Mouse (Mus musculus): ENCODE measurements at regions not wholly inside any gene's neighbourhood (a gene's known extent, or its start where the extent isn't known, plus 50 kb on each side); places are given as distances from the start of the nearest gene placed in this dataset.

DNA sequence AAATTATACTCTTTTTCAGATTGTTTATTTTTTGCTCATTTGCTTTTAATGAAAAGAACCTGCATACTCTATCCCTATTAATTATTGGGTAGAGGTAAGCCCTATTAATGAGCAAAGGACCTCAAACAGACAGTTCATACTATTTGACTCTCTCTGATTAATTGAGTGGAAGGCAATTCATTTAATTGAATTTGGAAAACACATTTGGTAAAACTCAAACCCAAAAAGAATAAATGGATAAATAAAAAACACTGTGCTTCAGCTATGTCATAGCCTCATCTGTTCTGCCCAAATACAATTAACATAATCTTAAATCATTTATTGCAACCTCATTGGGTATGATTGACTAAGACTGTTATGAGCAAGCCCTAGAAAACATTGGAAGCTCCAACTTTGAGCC lies 874.8 kb downstream of the Adgrl2 start:
- TF ChIP-seq POLR2A (IDR thresholded peaks at IDR 0.05; ENCODE audit: borderline replicate concordance, extremely low read depth, insufficient read depth, insufficient read length), result no peak
- no peaks in the 10 kb centered on the region for H3K27me3 ChIP-seq (ENCODE audit: control insufficient read depth, insufficient read depth, low read length)
- H3K27ac ChIP-seq (replicated peaks; ENCODE audit: low read depth, low read length), result no peak overlapping the region
- H3K4me3 ChIP-seq (replicated peaks; ENCODE audit: low read length), result no peak overlapping the region
- 0 out of 2 replicates have a peak, but pooled peaks cover 4% of the 10 kb centered on the region for H3K9me3 ChIP-seq (ENCODE audit: control insufficient read depth, low read length)
- no peak overlapping the region for H3K4me2 ChIP-seq (replicated peaks; ENCODE audit: low read depth, low read length, severe bottlenecking)
- H3K36me3 ChIP-seq (ENCODE audit: control insufficient read depth, insufficient read depth, low read length), result no peaks in the 10 kb centered on the region
- DNase-seq (ENCODE audit: low spot score) (no peak), ATAC-seq (ENCODE audit: low FRiP score, low read depth) (no peak)
- no peaks in the 10 kb centered on the region for H3K4me1 ChIP-seq (ENCODE audit: control insufficient read depth, insufficient read depth, low read length)
- H3K9ac ChIP-seq (ENCODE audit: low read depth, low read length, severe bottlenecking), result no peak overlapping the region

DNA sequence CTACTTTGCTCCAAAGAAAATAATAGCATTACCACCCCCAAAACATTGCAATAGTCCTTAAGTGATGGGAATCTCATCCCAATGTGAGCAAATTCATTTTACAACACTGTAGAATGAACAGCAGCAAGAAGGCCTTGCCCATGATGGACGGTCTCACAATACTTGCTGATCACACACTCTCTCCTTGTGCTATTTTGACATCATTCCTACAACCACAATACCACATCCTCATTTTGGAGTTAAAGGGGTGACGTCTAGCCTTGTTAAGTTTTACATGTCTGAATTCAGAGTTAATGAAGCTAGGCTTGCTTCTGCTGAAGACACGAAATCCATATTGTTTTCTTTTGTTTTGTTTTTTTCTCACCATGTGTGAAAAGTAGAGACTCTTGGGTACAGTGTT lies 878.2 kb downstream of the Adgrl2 start:
- 0 out of 2 replicates have a peak, but pooled peaks cover 4% of the 10 kb centered on the region for H3K9me3 ChIP-seq (ENCODE audit: control insufficient read depth, low read length)
- no peak overlapping the region for H3K4me3 ChIP-seq (replicated peaks; ENCODE audit: low read length)
- H3K4me1 ChIP-seq (ENCODE audit: control insufficient read depth, insufficient read depth, low read length), result no peaks in the 10 kb centered on the region
- H3K27ac ChIP-seq (replicated peaks; ENCODE audit: low read depth, low read length), result no peak overlapping the region
- H3K4me2 ChIP-seq (replicated peaks; ENCODE audit: low read depth, low read length, severe bottlenecking), result no peak overlapping the region
- H3K36me3 ChIP-seq (ENCODE audit: control insufficient read depth, insufficient read depth, low read length), result no peaks in the 10 kb centered on the region
- no peaks in the 10 kb centered on the region for H3K27me3 ChIP-seq (ENCODE audit: control insufficient read depth, insufficient read depth, low read length)
- 77% methylated on average over 3 of the region's 3 CpGs for WGBS
- no peak for DNase-seq (ENCODE audit: low spot score)
- H3K9ac ChIP-seq (ENCODE audit: low read depth, low read length, severe bottlenecking), result no peak overlapping the region
- TF ChIP-seq POLR2A (IDR thresholded peaks at IDR 0.05; ENCODE audit: borderline replicate concordance, extremely low read depth, insufficient read depth, insufficient read length), result no peak
- ATAC-seq (ENCODE audit: low FRiP score, low read depth), result no peak

DNA sequence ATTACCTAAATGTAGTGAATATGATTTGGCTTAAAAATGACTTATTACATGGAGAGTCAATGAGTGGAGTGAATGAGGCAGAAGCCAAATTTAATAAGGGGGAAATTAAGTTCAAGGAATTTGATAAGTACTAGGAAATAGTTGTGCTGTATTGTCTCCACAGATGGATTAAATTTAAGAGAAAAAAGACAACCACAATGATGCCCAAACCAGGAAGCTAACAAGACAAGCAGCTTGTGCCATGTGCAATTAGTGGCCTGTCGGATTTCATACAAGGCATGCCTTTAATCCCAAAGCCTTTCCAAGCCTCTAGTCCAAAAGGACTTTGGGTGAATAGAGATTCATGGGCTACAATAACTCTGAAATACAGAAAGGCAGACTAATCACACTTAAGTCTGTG lies 883.3 kb downstream of the Adgrl2 start:
- Histone ChIP-seq H3K36me3 (ENCODE audit: control insufficient read depth, insufficient read depth, low read length) (no peaks in the 10 kb centered on the region), H3K4me3 (replicated peaks; ENCODE audit: low read length) (no peak overlapping the region), H3K4me1 (ENCODE audit: control insufficient read depth, insufficient read depth, low read length) (no peaks in the 10 kb centered on the region), H3K9ac (ENCODE audit: low read depth, low read length, severe bottlenecking) (no peak overlapping the region), H3K27ac (replicated peaks; ENCODE audit: low read depth, low read length) (no peak overlapping the region), H3K27me3 (ENCODE audit: control insufficient read depth, insufficient read depth, low read length) (no peaks in the 10 kb centered on the region), H3K9me3 (ENCODE audit: control insufficient read depth, low read length) (0 out of 2 replicates have a peak, but pooled peaks cover 4% of the 10 kb centered on the region), H3K4me2 (replicated peaks; ENCODE audit: low read depth, low read length, severe bottlenecking) (no peak overlapping the region)
- WGBS, result 78% methylated on average over 1 of the region's 1 CpGs
- DNase-seq (ENCODE audit: low spot score) (no peak), ATAC-seq (ENCODE audit: low FRiP score, low read depth) (no peak)
- no peak for TF ChIP-seq POLR2A (IDR thresholded peaks at IDR 0.05; ENCODE audit: borderline replicate concordance, extremely low read depth, insufficient read depth, insufficient read length)

DNA sequence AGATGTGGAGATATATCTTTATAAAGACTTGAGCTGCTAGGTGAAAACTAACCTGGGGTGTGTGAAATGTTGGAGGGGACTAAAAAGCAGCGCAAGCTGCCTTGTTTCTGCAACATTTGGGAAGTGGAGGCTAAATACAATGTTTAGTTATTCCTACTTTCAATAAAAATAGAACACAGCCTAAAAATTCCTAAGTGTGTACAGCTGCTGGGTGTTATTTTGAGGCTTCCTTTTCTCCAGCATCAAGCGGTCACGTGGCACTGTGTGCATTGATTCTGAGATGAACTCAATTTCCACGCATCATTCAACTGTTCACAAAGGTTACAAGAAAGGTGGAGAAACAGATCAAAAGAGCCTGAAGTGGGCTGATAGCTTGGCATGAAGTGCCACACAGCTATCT lies 896.4 kb downstream of the Adgrl2 start:
- Histone ChIP-seq H3K9me3 (ENCODE audit: control insufficient read depth, low read length) (no peaks in the 10 kb centered on the region), H3K27me3 (ENCODE audit: control insufficient read depth, insufficient read depth, low read length) (no peaks in the 10 kb centered on the region), H3K9ac (ENCODE audit: low read depth, low read length, severe bottlenecking) (no peak overlapping the region), H3K27ac (replicated peaks; ENCODE audit: low read depth, low read length) (no peak overlapping the region), H3K4me3 (replicated peaks; ENCODE audit: low read length) (no peak overlapping the region), H3K4me2 (replicated peaks; ENCODE audit: low read depth, low read length, severe bottlenecking) (no peak overlapping the region), H3K4me1 (ENCODE audit: control insufficient read depth, insufficient read depth, low read length) (no peaks in the 10 kb centered on the region), H3K36me3 (ENCODE audit: control insufficient read depth, insufficient read depth, low read length) (no peaks in the 10 kb centered on the region)
- ATAC-seq (ENCODE audit: low FRiP score, low read depth) (no peak), DNase-seq (ENCODE audit: low spot score) (no peak)
- WGBS, result 84% methylated on average over 4 of the region's 4 CpGs
- no peak for TF ChIP-seq POLR2A (IDR thresholded peaks at IDR 0.05; ENCODE audit: borderline replicate concordance, extremely low read depth, insufficient read depth, insufficient read length)

DNA sequence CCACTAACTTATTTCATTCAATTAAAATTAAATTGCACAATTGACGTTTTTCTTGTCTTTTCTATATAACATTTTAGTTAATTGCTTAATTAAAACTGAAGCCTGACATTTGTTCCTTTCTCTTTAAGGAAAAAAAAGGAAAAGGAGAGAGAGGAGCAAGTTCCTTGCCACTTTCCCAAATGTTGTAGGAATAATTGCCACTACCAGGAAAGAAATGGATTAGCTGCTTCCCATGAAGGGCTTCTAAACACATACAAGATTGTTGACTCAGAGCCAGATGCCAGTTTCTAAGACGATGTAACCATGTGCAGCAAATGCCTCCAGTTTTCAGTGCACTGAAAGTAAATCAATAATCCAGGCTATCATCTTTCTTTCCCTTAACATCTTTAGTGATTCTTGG lies 914.5 kb downstream of the Adgrl2 start:
- Histone ChIP-seq H3K36me3 (ENCODE audit: control insufficient read depth, insufficient read depth, low read length) (no peaks in the 10 kb centered on the region), H3K27ac (replicated peaks; ENCODE audit: low read depth, low read length) (no peak overlapping the region), H3K9me3 (ENCODE audit: control insufficient read depth, low read length) (no peaks in the 10 kb centered on the region), H3K4me3 (replicated peaks; ENCODE audit: low read length) (no peak overlapping the region), H3K4me2 (replicated peaks; ENCODE audit: low read depth, low read length, severe bottlenecking) (no peak overlapping the region), H3K4me1 (ENCODE audit: control insufficient read depth, insufficient read depth, low read length) (no peaks in the 10 kb centered on the region), H3K9ac (ENCODE audit: low read depth, low read length, severe bottlenecking) (no peak overlapping the region), H3K27me3 (ENCODE audit: control insufficient read depth, insufficient read depth, low read length) (no peaks in the 10 kb centered on the region)
- WGBS, result 51% methylated on average over 2 of the region's 2 CpGs
- no peak for TF ChIP-seq POLR2A (IDR thresholded peaks at IDR 0.05; ENCODE audit: borderline replicate concordance, extremely low read depth, insufficient read depth, insufficient read length)
- ATAC-seq (ENCODE audit: low FRiP score, low read depth), result no peak
- DNase-seq (ENCODE audit: low spot score), result no peak

DNA sequence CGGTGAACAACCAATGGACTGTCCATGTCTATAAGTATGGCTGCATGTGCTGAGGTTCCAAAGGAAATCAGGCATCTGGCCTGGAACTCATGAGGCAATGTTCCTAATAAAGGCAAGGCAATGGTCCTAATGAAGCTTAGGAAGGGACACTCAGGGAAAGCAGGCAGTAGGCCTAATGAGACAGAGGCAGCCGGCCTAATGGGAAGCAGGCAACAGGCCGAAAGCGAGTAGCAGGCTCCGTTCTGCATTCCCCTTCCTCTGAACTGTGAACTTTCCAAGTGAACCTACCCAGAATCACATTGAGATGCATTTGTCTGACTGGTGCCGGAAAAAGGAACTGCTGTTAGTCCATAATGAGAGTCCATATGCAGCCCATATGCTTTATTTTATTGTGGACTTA lies 923.7 kb downstream of the Adgrl2 start:
- WGBS, result 44% methylated on average over 6 of the region's 6 CpGs
- no peaks in the 10 kb centered on the region for H3K9me3 ChIP-seq (ENCODE audit: control insufficient read depth, low read length)

More for the DNA sequence above, 923.7 kb downstream of the Adgrl2 start:
- no peak overlapping the region for H3K27ac ChIP-seq (replicated peaks; ENCODE audit: low read depth, low read length)
- no peak overlapping the region for H3K9ac ChIP-seq (ENCODE audit: low read depth, low read length, severe bottlenecking)
- ATAC-seq (ENCODE audit: low FRiP score, low read depth) (no peak), DNase-seq (ENCODE audit: low spot score) (peak; percentile 9)
- no peaks in the 10 kb centered on the region for H3K27me3 ChIP-seq (ENCODE audit: control insufficient read depth, insufficient read depth, low read length)
- no peak overlapping the region for H3K4me3 ChIP-seq (replicated peaks; ENCODE audit: low read length)
- H3K4me2 ChIP-seq (replicated peaks; ENCODE audit: low read depth, low read length, severe bottlenecking), result no peak overlapping the region
- no peak for TF ChIP-seq POLR2A (IDR thresholded peaks at IDR 0.05; ENCODE audit: borderline replicate concordance, extremely low read depth, insufficient read depth, insufficient read length)
- H3K4me1 ChIP-seq (ENCODE audit: control insufficient read depth, insufficient read depth, low read length), result 0 out of 2 replicates have a peak, but pooled peaks cover 2% of the 10 kb centered on the region
- H3K36me3 ChIP-seq (ENCODE audit: control insufficient read depth, insufficient read depth, low read length), result no peaks in the 10 kb centered on the region
